Mouse (Mus musculus) MEL (cell line): ENCODE data around the gene Fis1. TPM values are rescaled to one million over a fixed set of nuclear protein-coding genes. Genes with fewer than 3 reads are reported as not detected.

Source experiments
- DNase-seq: peaks from one replicate; pipeline ENCODE4 v3.0.0; 2011; ENCODE audit warnings: low read depth, low spot score
- H3K27ac ChIP-seq: 2 replicates; pipeline ENCODE4 v1.5.1; 2012; ENCODE audit warnings: low read depth, mild to moderate bottlenecking, control low read depth, low read length, moderate library complexity; ENCODE audit not compliant: control insufficient read depth
- H3K27me3 ChIP-seq, 2 experiments: fragments of 150-350 bp in 1 of 2; sonication (generic) in 1 of 2; 2 replicates each; pipeline ENCODE4 v1.6.1; 2012; ENCODE audit warnings: low read length in 2 of 2, mild to moderate bottlenecking in 2 of 2, improper control_type of control experiment in 1 of 2, moderate library complexity in 1 of 2; ENCODE audit not compliant: insufficient read depth in 2 of 2, control insufficient read depth in 1 of 2
- H3K36me3 ChIP-seq, 2 experiments: 2 replicates each; pipeline ENCODE4 v1.6.1; 2012 to 2014; ENCODE audit warnings: low read length in 2 of 2, improper control_type of control experiment in 1 of 2, inconsistent platforms in 1 of 2, mild to moderate bottlenecking in 1 of 2; ENCODE audit not compliant: insufficient read depth in 2 of 2, control insufficient read depth in 1 of 2
- H3K4me1 ChIP-seq, 2 experiments: fragments of 150-350 bp in 1 of 2; sonication (generic) in 1 of 2; 2 replicates each; pipeline ENCODE4 v1.6.1; 2012; ENCODE audit warnings: low read length in 2 of 2, improper control_type of control experiment in 1 of 2, mild to moderate bottlenecking in 1 of 2; ENCODE audit not compliant: insufficient read depth in 2 of 2, control insufficient read depth in 1 of 2
- H3K4me3 ChIP-seq, 2 experiments: fragments of 150-350 bp in 1 of 2; sonication (generic) in 1 of 2; 2 replicates each; pipeline ENCODE4 v1.5.1; 2012; ENCODE audit warnings: low read depth in 2 of 2, low read length in 2 of 2, mild to moderate bottlenecking in 2 of 2, moderate library complexity in 2 of 2, control low read depth in 1 of 2, improper control_type of control experiment in 1 of 2; ENCODE audit not compliant: control insufficient read depth in 1 of 2, insufficient read depth in 1 of 2
- H3K79me2 ChIP-seq: 2 replicates; pipeline ENCODE4 v1.6.1; 2012; ENCODE audit warnings: mild to moderate bottlenecking, low read length, moderate library complexity; ENCODE audit not compliant: control insufficient read depth, poor library complexity, insufficient read depth
- H3K9ac ChIP-seq: 2 replicates; pipeline ENCODE4 v1.6.1; 2012; ENCODE audit warnings: low read depth, mild to moderate bottlenecking, control low read depth, low read length, moderate library complexity; ENCODE audit not compliant: control insufficient read depth, poor library complexity, severe bottlenecking
- H3K9me3 ChIP-seq: fragments of 150-350 bp; sonication (generic); replicated peaks from 2 replicates; pipeline ENCODE4 v1.6.1; 2012; ENCODE audit warnings: mild to moderate bottlenecking, low read length, improper control_type of control experiment, moderate library complexity; ENCODE audit not compliant: insufficient read depth
- BHLHE40 ChIP-seq: IDR thresholded peaks from 2 replicates; pipeline ENCODE4 v1.6.1; 2012; ENCODE audit warnings: low read depth, mild to moderate bottlenecking, inconsistent platforms, low read length, improper control_type of control experiment, borderline replicate concordance
- ELF1 ChIP-seq: IDR thresholded peaks from 2 replicates; pipeline ENCODE4 v1.6.1; 2014; ENCODE audit warnings: low read depth, mild to moderate bottlenecking, inconsistent platforms, low read length, improper control_type of control experiment, moderate library complexity
- ETS1 ChIP-seq: IDR thresholded peaks from 2 replicates; pipeline ENCODE4 v1.6.1; 2012; ENCODE audit warnings: low read depth, mild to moderate bottlenecking, inconsistent platforms, low read length, improper control_type of control experiment, moderate library complexity
- GABPA ChIP-seq: IDR thresholded peaks from 2 replicates; pipeline ENCODE4 v1.6.1; 2012; ENCODE audit warnings: low read depth, mild to moderate bottlenecking, inconsistent platforms, low read length, improper control_type of control experiment, moderate library complexity
- JUND ChIP-seq: IDR thresholded peaks from 2 replicates; pipeline ENCODE4 v1.6.1; 2011; ENCODE audit warnings: low read depth, mild to moderate bottlenecking, improper control_type of control experiment, low read length
- KAT2A ChIP-seq: conservative IDR thresholded peaks from 2 replicates; pipeline ENCODE4 v1.6.1; 2012; ENCODE audit warnings: low read depth, low read length, improper control_type of control experiment, inconsistent platforms
- MAZ ChIP-seq: IDR thresholded peaks from 2 replicates; pipeline ENCODE4 v1.6.1; 2012; ENCODE audit warnings: low read depth, mild to moderate bottlenecking, inconsistent platforms, low read length, improper control_type of control experiment
- MEF2A ChIP-seq: IDR thresholded peaks from 2 replicates; pipeline ENCODE4 v1.6.1; 2014; ENCODE audit warnings: low read depth, mild to moderate bottlenecking, inconsistent platforms, low read length, improper control_type of control experiment; ENCODE audit not compliant: poor library complexity, insufficient replicate concordance, severe bottlenecking; ENCODE audit errors: extremely low read depth
- MXI1 ChIP-seq: IDR thresholded peaks from 2 replicates; pipeline ENCODE4 v1.6.1; 2011; ENCODE audit warnings: mild to moderate bottlenecking, low read depth, low read length, improper control_type of control experiment
- MYB ChIP-seq: IDR thresholded peaks from 2 replicates; pipeline ENCODE4 v1.6.1; 2011; ENCODE audit warnings: mild to moderate bottlenecking, low read depth, low read length, improper control_type of control experiment
- POLR2AphosphoS5 ChIP-seq: IDR thresholded peaks from 2 replicates; pipeline ENCODE4 v1.6.1; 2012; ENCODE audit warnings: low read depth, borderline replicate concordance, mild to moderate bottlenecking, inconsistent platforms, low read length, moderate library complexity, mixed read lengths
- RAD21 ChIP-seq: IDR thresholded peaks from 2 replicates; pipeline ENCODE4 v1.6.1; 2011; ENCODE audit warnings: mild to moderate bottlenecking, low read depth, low read length, improper control_type of control experiment
- SMC3 ChIP-seq: IDR thresholded peaks from 2 replicates; pipeline ENCODE4 v1.6.1; 2011; ENCODE audit warnings: low read depth, low read length, improper control_type of control experiment
- TBP ChIP-seq: IDR thresholded peaks from 2 replicates; pipeline ENCODE4 v1.8.0; 2011; ENCODE audit warnings: low read depth, low read length, improper control_type of control experiment
- UBTF ChIP-seq: IDR thresholded peaks from 2 replicates; pipeline ENCODE4 v1.6.1; 2012; ENCODE audit warnings: low read depth, mild to moderate bottlenecking, inconsistent platforms, low read length, improper control_type of control experiment, moderate library complexity, borderline replicate concordance; ENCODE audit not compliant: insufficient read depth
- ZC3H11A ChIP-seq: IDR thresholded peaks from 2 replicates; pipeline ENCODE4 v1.6.1; 2012; ENCODE audit warnings: low read depth, mild to moderate bottlenecking, inconsistent platforms, low read length, improper control_type of control experiment
- ZKSCAN1 ChIP-seq: IDR thresholded peaks from 2 replicates; pipeline ENCODE4 v1.6.1; 2012; ENCODE audit warnings: low read depth, mild to moderate bottlenecking, inconsistent platforms, low read length, improper control_type of control experiment, moderate library complexity
- ZMIZ1 ChIP-seq: IDR thresholded peaks from 2 replicates; pipeline ENCODE4 v1.6.1; 2012; ENCODE audit warnings: low read depth, mild to moderate bottlenecking, inconsistent platforms, low read length, improper control_type of control experiment, moderate library complexity
- polyA plus RNA-seq, 2 experiments: library from polyadenylated mRNA; stranded (reverse) in 1 of 2; unstranded in 1 of 2; fragments of >175 nt in 1 of 2; fragments of >200 nt in 1 of 2; gene quantifications; 2 replicates each; pipeline versions ENCODE4 v1.2.1 to v1.2.4; 2012; ENCODE audit warnings: low replicate concordance in 2 of 2, low read depth in 1 of 2; ENCODE audit not compliant: insufficient read length in 2 of 2, insufficient read depth in 1 of 2, missing spikeins in 1 of 2
- total RNA-seq: library from RNA; depleted of rRNA; stranded (reverse); fragments of 300-350 nt; gene quantifications from 2 replicates; pipeline ENCODE4 v1.2.3, GENCODE M21; 2012

The Fis1 gene
- total and polyA plus RNA-seq, 3 experiments: 164 to 184 TPM; not detected in 1

DNA sequence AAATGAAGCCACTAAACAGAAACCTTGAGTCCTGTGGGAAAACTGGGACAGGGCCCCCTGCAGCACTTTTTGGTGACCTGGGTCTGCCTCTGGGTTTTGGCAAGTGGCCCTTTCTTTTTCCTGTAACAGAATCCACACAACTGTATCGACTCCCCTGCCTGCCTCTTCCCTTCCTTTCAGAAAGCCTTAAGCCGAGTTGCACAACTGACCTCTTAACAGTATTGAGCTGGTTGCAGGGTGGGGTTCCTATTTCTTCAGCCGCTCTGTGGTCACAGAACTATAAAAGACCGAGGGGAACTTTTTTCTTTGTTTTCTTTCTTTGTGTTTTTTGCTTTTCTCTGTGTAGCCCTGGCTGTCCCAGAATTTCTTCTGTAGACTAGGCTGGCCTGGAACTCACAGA is 24.7 kb downstream of the Fis1 start:
- H3K27me3 ChIP-seq: no peaks in the 10 kb centered on the region
- no peak overlapping the region for H3K27ac ChIP-seq
- no peaks in the 10 kb centered on the region for H3K79me2 ChIP-seq
- no peak for DNase-seq
- H3K36me3 ChIP-seq: peaks cover 0 to 8% of the 10 kb centered on the region in 2 experiments; a peak in 2 of 4 replicates
- H3K9ac ChIP-seq: no peak overlapping the region
- TF ChIP-seq ZMIZ1 (no peak), SMC3 (no peak), ETS1 (no peak), MYB (no peak), MXI1 (no peak)
- no peaks in the 10 kb centered on the region for H3K9me3 ChIP-seq
- peaks cover 0 to 14% of the 10 kb centered on the region in 2 experiments; a peak in 2 of 4 replicates for H3K4me1 ChIP-seq
- no peak overlapping the region for H3K4me3 ChIP-seq

DNA sequence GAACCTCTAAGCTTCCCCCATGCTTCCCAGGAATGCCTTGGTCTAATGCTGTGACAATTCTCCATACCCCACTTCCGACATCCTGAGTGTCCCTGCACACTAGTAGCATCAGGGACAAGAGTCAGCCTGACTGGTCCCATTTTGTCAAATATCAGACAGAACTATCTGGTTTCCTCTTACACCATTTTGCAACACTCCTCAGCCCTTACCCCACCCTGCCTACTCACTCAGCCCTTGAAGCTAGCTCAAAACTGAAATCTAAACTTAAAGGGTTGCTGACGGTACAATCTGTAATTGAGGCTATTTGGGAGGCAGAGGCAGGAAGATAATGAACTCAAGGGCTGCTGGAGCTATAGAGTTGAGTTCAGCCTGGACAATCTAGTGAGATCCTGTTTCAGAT is 26.7 kb downstream of the Fis1 start:
- H3K27ac ChIP-seq: no peak overlapping the region
- H3K36me3 ChIP-seq: peaks cover 0 to 8% of the 10 kb centered on the region in 2 experiments; a peak in 2 of 4 replicates
- no peaks in the 10 kb centered on the region for H3K9me3 ChIP-seq
- no peak overlapping the region for H3K9ac ChIP-seq
- H3K27me3 ChIP-seq: no peaks in the 10 kb centered on the region
- no peaks in the 10 kb centered on the region for H3K79me2 ChIP-seq
- no peak for DNase-seq
- peaks cover 0 to 14% of the 10 kb centered on the region in 2 experiments; a peak in 2 of 4 replicates for H3K4me1 ChIP-seq
- no peak overlapping the region for H3K4me3 ChIP-seq
- no peak for TF ChIP-seq UBTF
- no peak for TF ChIP-seq ELF1
- TF ChIP-seq BHLHE40: no peak
- no peak for TF ChIP-seq ETS1
- no peak for TF ChIP-seq RAD21
- TF ChIP-seq JUND: no peak
- TF ChIP-seq GABPA: no peak
- TF ChIP-seq TBP: no peak
- no peak for TF ChIP-seq MEF2A
- no peak for TF ChIP-seq ZC3H11A
- no peak for TF ChIP-seq KAT2A
- TF ChIP-seq SMC3: no peak
- TF ChIP-seq ZMIZ1: no peak
- no peak for TF ChIP-seq ZKSCAN1
- TF ChIP-seq MAZ: no peak
- TF ChIP-seq POLR2AphosphoS5: no peak
